Mouse (Mus musculus) heart, adult 2 months (tissue): Measurements from ENCODE around the gene Cldn5. TPM values are rescaled to one million over a fixed set of nuclear protein-coding genes. Genes with fewer than 3 reads are reported as not detected.
A peak's percentile ranks its signal among the peaks of the same experiment; 100 is the strongest.

Source experiments
- DNase-seq, 2 experiments: peaks; one replicate each; pipeline ENCODE4 v3.0.0; 2021
- H3K27ac ChIP-seq: fragments of 200-600 bp; 2 replicates; pipeline ENCODE4 v1.8.1; 2022
- H3K27me3 ChIP-seq: fragments of 200-500 bp; 2 replicates; pipeline ENCODE4 v1.6.1; 2012; ENCODE audit warnings: mild to moderate bottlenecking, low read length, inconsistent platforms, mixed read lengths; ENCODE audit not compliant: control insufficient read depth, insufficient read depth
- H3K36me3 ChIP-seq: fragments of 200-500 bp; 2 replicates; pipeline ENCODE4 v1.6.1; 2012; ENCODE audit warnings: low read length, inconsistent platforms; ENCODE audit not compliant: control insufficient read depth, insufficient read depth
- H3K4me1 ChIP-seq: fragments of 200-500 bp; 2 replicates; pipeline ENCODE4 v1.6.1; 2011; ENCODE audit warnings: low read length; ENCODE audit not compliant: control insufficient read depth, insufficient read depth
- H3K4me3 ChIP-seq: fragments of 200-600 bp; 2 replicates; pipeline ENCODE4 v1.8.1; 2022
- H3K79me2 ChIP-seq: fragments of 200-500 bp; replicated peaks from 2 replicates; pipeline ENCODE4 v1.6.1; 2012; ENCODE audit warnings: mild to moderate bottlenecking, inconsistent platforms, low read length, moderate library complexity, mixed read lengths; ENCODE audit not compliant: control insufficient read depth, insufficient read depth
- H3K9ac ChIP-seq: fragments of 200-500 bp; 2 replicates; pipeline ENCODE4 v1.6.1; 2012; ENCODE audit warnings: low read depth, mild to moderate bottlenecking, control low read depth, inconsistent platforms, low read length, mixed read lengths
- CTCF ChIP-seq: fragments of 200-600 bp; IDR thresholded peaks from 2 replicates; pipeline ENCODE4 v1.8.1; 2022; ENCODE audit warnings: antibody characterized with exemption, mild to moderate bottlenecking, moderate library complexity
- EP300 ChIP-seq: fragments of 200-500 bp; IDR thresholded peaks from 2 replicates; pipeline ENCODE4 v1.6.1; 2011; ENCODE audit warnings: low read depth, low read length, control low read depth; ENCODE audit not compliant: insufficient read depth
- POLR2A ChIP-seq: fragments of 200-500 bp; IDR thresholded peaks from 2 replicates; pipeline ENCODE4 v1.6.1; 2011; ENCODE audit warnings: mild to moderate bottlenecking, low read depth, low read length, control low read depth; ENCODE audit not compliant: insufficient read depth
- WGBS: fragments of 180-500 bp; shearing (Covaris S2); methylation state at CpG from one replicate; pipeline ENCODE4 v1.1.7; 2018; 5-methylcytosine and 5-hydroxymethylcytosine counted together
- intact Hi-C: fragments of 180-260 bp; cut with DNase I; formaldehyde crosslinking; loops from one replicate; pipeline ENCODE4 v1.15.1; 2025
- polyA plus RNA-seq: library from polyadenylated mRNA; depleted of rRNA; stranded (reverse); fragments of >200 nt; gene quantifications from 2 replicates; pipeline ENCODE4 v1.2.3, GENCODE M21; 2012
- total RNA-seq, 2 experiments: library from RNA; stranded (reverse); gene quantifications; 2 replicates each; pipeline ENCODE4 v1.2.3; 2021

Gene Cldn5
- total and polyA plus RNA-seq, 3 experiments = 14.7 to 27.6 (median 19.5) TPM

- no peak overlapping the region for H3K27ac ChIP-seq
- intact Hi-C loops = no loop called here
- TF ChIP-seq CTCF (no peak), EP300 (no peak), POLR2A (no peak)
- no peaks in the 10 kb centered on the region for H3K79me2 ChIP-seq
- 84% methylated on average over 10 of the region's 10 CpGs for WGBS
- H3K4me3 ChIP-seq = no peak overlapping the region
- DNase-seq = no peak
- H3K9ac ChIP-seq = no peak overlapping the region
- no peaks in the 10 kb centered on the region for H3K36me3 ChIP-seq
- no peaks in the 10 kb centered on the region for H3K4me1 ChIP-seq
- no peaks in the 10 kb centered on the region for H3K27me3 ChIP-seq
Observed at GRCm38 (mm10) chr16:18788627-18789406, 12.2 kb downstream of the Cldn5 start.

GRCm38 (mm10) chr16:18795223-18795899 is 18.7 kb downstream of the Cldn5 start:
- 91% methylated on average over 11 of the region's 11 CpGs for WGBS
- intact Hi-C loops = loop anchor here (5.0 kb wide), 1 partner anchor 168 kb away; the partner anchor contains the start of genes Gm49601 and Sept5
- no peak overlapping the region for H3K9ac ChIP-seq
- no peak overlapping the region for H3K27ac ChIP-seq
- no peaks in the 10 kb centered on the region for H3K36me3 ChIP-seq
- no peak for DNase-seq
- no peaks in the 10 kb centered on the region; the same call in 1 of the 2 replicates for H3K4me1 ChIP-seq
- TF ChIP-seq CTCF = no peak
- TF ChIP-seq EP300 = no peak
- no peaks in the 10 kb centered on the region for H3K27me3 ChIP-seq
- no peak overlapping the region for H3K4me3 ChIP-seq
- H3K79me2 ChIP-seq = no peaks in the 10 kb centered on the region

DNA sequence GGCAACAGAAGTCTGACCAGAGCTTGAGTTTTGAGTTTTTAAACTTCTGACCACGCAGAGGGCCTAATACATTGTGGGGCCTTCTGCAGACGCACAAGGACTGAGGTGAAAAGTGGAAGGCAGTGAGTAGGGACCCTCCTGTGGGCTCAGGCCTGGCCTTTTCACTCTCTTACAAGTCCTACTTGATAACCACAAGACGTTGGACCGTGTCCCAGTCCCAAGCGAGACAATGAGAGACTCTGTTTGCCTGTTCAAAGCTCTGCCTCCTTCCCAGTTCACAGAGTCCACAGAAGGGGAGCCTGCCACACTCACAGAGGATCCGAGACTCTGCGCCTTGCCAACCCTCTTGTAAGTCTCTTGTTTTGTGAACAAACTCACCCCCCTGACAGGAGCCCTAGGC is 20.0 kb downstream of the Cldn5 start:
- Histone ChIP-seq H3K36me3 (no peaks in the 10 kb centered on the region), H3K4me1 (no peaks in the 10 kb centered on the region; the same call in 1 of the 2 replicates), H3K27ac (no peak overlapping the region), H3K27me3 (no peaks in the 10 kb centered on the region), H3K9ac (no peak overlapping the region), H3K4me3 (no peak overlapping the region), H3K79me2 (no peaks in the 10 kb centered on the region)
- intact Hi-C loops = loop anchor here (5.0 kb wide), 1 partner anchor 169 kb away; the partner anchor contains the start of genes Gm49601 and Sept5
- no peak for DNase-seq
- no peak for TF ChIP-seq EP300
- no peak for TF ChIP-seq CTCF
- TF ChIP-seq POLR2A = no peak
- WGBS = 76% methylated on average over 7 of the region's 7 CpGs

GRCm38 (mm10) chr16:18798151-18798550 is 21.5 kb downstream of the Cldn5 start:
- H3K4me3 ChIP-seq = no peak overlapping the region
- TF ChIP-seq EP300 = no peak
- no peaks in the 10 kb centered on the region; the same call in 1 of the 2 replicates for H3K4me1 ChIP-seq
- H3K27ac ChIP-seq = no peak overlapping the region
- intact Hi-C loops = loop anchor here (2.0 to 5.0 kb wide), 2 partner anchors 21 to 171 kb away; partner anchors contain the start of genes Cldn5, Gm49601 and Sept5
- H3K27me3 ChIP-seq = no peaks in the 10 kb centered on the region
- WGBS = 92% methylated on average over 5 of the region's 5 CpGs
- DNase-seq = no peak
- no peaks in the 10 kb centered on the region for H3K36me3 ChIP-seq
- no peak overlapping the region for H3K9ac ChIP-seq
- no peaks in the 10 kb centered on the region for H3K79me2 ChIP-seq

DNA sequence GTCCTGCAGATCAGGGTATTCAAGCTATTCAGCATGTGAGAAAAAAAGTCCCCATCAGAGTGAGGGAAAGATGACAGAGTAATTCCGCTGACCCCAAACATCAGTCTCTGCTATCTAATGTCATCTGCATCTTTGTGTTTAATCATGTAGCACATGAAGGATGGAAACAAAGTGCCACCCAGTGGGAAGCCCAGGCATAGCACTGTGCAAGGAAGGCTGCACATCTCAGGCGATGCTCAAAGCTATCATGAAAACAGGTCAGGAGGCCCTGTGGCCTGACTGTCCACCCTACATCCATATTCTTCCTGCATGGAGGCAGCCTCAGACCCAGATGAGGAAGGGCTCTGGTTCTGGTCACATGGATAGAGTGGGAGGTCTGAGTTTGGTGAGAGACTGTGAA is 22.2 kb downstream of the Cldn5 start:
- no peak overlapping the region for H3K9ac ChIP-seq
- peak; percentile 98 for TF ChIP-seq CTCF
- TF ChIP-seq POLR2A = no peak
- TF ChIP-seq EP300 = peak; percentile 86
- no peak overlapping the region for H3K27ac ChIP-seq
- DNase-seq = peak; percentile 43 to 73
- no peaks in the 10 kb centered on the region for H3K36me3 ChIP-seq
- H3K79me2 ChIP-seq = no peaks in the 10 kb centered on the region
- 64% methylated on average over 2 of the region's 2 CpGs for whole genome bisulfite sequencing
- intact Hi-C loops = loop anchor here (1.0 to 5.0 kb wide), 3 partner anchors 22 to 172 kb away; partner anchors contain the start of genes Cldn5, Gm49601 and Sept5
- H3K4me3 ChIP-seq = no peak overlapping the region
- H3K4me1 ChIP-seq = no peaks in the 10 kb centered on the region; the same call in 1 of the 2 replicates
- H3K27me3 ChIP-seq = no peaks in the 10 kb centered on the region

- 97% methylated on average over 2 of the region's 2 CpGs for WGBS
- no peaks in the 10 kb centered on the region for H3K36me3 ChIP-seq
- no peak overlapping the region for H3K27ac ChIP-seq
- TF ChIP-seq CTCF = no peak
- no peak for TF ChIP-seq POLR2A
- no peak for TF ChIP-seq EP300
- intact Hi-C loops = no loop called here
- DNase-seq = no peak
- no peak overlapping the region for H3K9ac ChIP-seq
- no peaks in the 10 kb centered on the region for H3K4me1 ChIP-seq
- H3K79me2 ChIP-seq = no peaks in the 10 kb centered on the region
- no peaks in the 10 kb centered on the region for H3K27me3 ChIP-seq
- H3K4me3 ChIP-seq = no peak overlapping the region
Observed at GRCm38 (mm10) chr16:18805746-18806145, 29.1 kb downstream of the Cldn5 start.
